Mouse (Mus musculus): Measurements from ENCODE around the gene P4ha1.
A peak's percentile ranks its signal among the peaks of the same experiment; 100 is the strongest.
"Not testable (repeated sequence)": the region's sequence is repeated elsewhere in the genome, so short reads cannot be mapped to it uniquely, and the experiment has no call there.

The P4ha1 gene

GRCm38 (mm10) chr10:59323100-59323487, at the start of gene P4ha1:
Gene P4ha1 (plus strand): TSS chr10:59323296.
- DNase-seq (ENCODE audit: low spot score), result peak; percentile 100

GRCm38 (mm10) chr10:59275745-59276144, 47.4 kb upstream of the P4ha1 start:
- DNase-seq (ENCODE audit: low spot score), result no peak

- DNase-seq (ENCODE audit: low spot score), result no peak
Observed at GRCm38 (mm10) chr10:59277116-59277515, 46.0 kb upstream of the P4ha1 start.

GRCm38 (mm10) chr10:59277729-59278475, 45.2 kb upstream of the P4ha1 start:
- no peak for DNase-seq (ENCODE audit: low spot score)

GRCm38 (mm10) chr10:59283164-59283563, 39.9 kb upstream of the P4ha1 start:
- DNase-seq (ENCODE audit: low spot score), result no peak

GRCm38 (mm10) chr10:59283749-59284148, 39.3 kb upstream of the P4ha1 start:
- no peak for DNase-seq (ENCODE audit: low spot score)

- no peak for DNase-seq (ENCODE audit: low spot score)
Observed at GRCm38 (mm10) chr10:59285530-59285929, 37.6 kb upstream of the P4ha1 start.

- DNase-seq (ENCODE audit: low spot score), result no peak
Observed at GRCm38 (mm10) chr10:59287251-59287650, 35.8 kb upstream of the P4ha1 start.

GRCm38 (mm10) chr10:59287662-59288061, 35.4 kb upstream of the P4ha1 start:
- DNase-seq (ENCODE audit: low spot score), result peak; percentile 78

GRCm38 (mm10) chr10:59289062-59289461, 34.0 kb upstream of the P4ha1 start:
- DNase-seq (ENCODE audit: low spot score), result no peak

GRCm38 (mm10) chr10:59291536-59291935, 31.6 kb upstream of the P4ha1 start:
- peak; percentile 43 for DNase-seq (ENCODE audit: low spot score)

GRCm38 (mm10) chr10:59292079-59292478, 31.0 kb upstream of the P4ha1 start:
- DNase-seq (ENCODE audit: low spot score), result no peak

GRCm38 (mm10) chr10:59292558-59292957, 30.5 kb upstream of the P4ha1 start:
- peak; percentile 94 for DNase-seq (ENCODE audit: low spot score)

GRCm38 (mm10) chr10:59295241-59295811, 27.8 kb upstream of the P4ha1 start:
- DNase-seq (ENCODE audit: low spot score), result peak; percentile 71

GRCm38 (mm10) chr10:59296261-59296660, 26.8 kb upstream of the P4ha1 start:
- peak; percentile 89 for DNase-seq (ENCODE audit: low spot score)

GRCm38 (mm10) chr10:59302671-59303070, 20.4 kb upstream of the P4ha1 start:
- DNase-seq (ENCODE audit: low spot score), result not testable (repeated sequence)

- DNase-seq (ENCODE audit: low spot score), result peak; percentile 41
Observed at GRCm38 (mm10) chr10:59308993-59309715, 13.9 kb upstream of the P4ha1 start.

- no peak for DNase-seq (ENCODE audit: low spot score)
Observed at GRCm38 (mm10) chr10:59310124-59310523, 13.0 kb upstream of the P4ha1 start.

- no peak for DNase-seq (ENCODE audit: low spot score)
Observed at GRCm38 (mm10) chr10:59310691-59311457, 12.2 kb upstream of the P4ha1 start.

- DNase-seq (ENCODE audit: low spot score), result no peak
Observed at GRCm38 (mm10) chr10:59311881-59312280, 11.2 kb upstream of the P4ha1 start.

GRCm38 (mm10) chr10:59321112-59321511, 2.0 kb upstream of the P4ha1 start:
- no peak for DNase-seq (ENCODE audit: low spot score)

- no peak for DNase-seq (ENCODE audit: low spot score)
Observed at GRCm38 (mm10) chr10:59322271-59322670, 825 bp upstream of the P4ha1 start.

Measured in MN1 (cell line).